Mouse (Mus musculus) thymus, adult 2 months (tissue): ENCODE measurements around the gene Zmynd19.

ENCODE experiments used
- CTCF ChIP-seq: fragments of 200-500 bp; IDR thresholded peaks from 2 replicates; pipeline ENCODE4 v1.5.1; 2012; ENCODE audit warnings: mild to moderate bottlenecking, control low read depth, low read length, moderate library complexity, borderline replicate concordance; ENCODE audit not compliant: control insufficient read depth, poor library complexity, insufficient read depth; ENCODE audit errors: extremely low read depth
- POLR2A ChIP-seq: fragments of 200-500 bp; IDR thresholded peaks from 2 replicates; pipeline ENCODE4 v1.6.1; 2012; ENCODE audit warnings: mild to moderate bottlenecking, low read length, control low read depth, moderate library complexity; ENCODE audit not compliant: control insufficient read depth, poor library complexity, insufficient read depth; ENCODE audit errors: extremely low read depth

GRCm38 (mm10) chr2:24912189-24912588, 37.4 kb upstream of the Zmynd19 start:
- TF ChIP-seq CTCF (no peak), POLR2A (no peak)
